Mouse (Mus musculus) splenic B cell, adult 2 months (primary cell): ENCODE results near the gene Gna15.

ENCODE experiments used
- DNase-seq: peaks from one replicate; pipeline ENCODE4 v3.0.0-alpha.2; 2011; ENCODE audit warnings: low read depth, low spot score
- H3K27me3 ChIP-seq: 2 replicates; pipeline ENCODE4 v1.6.1; 2012; ENCODE audit warnings: mild to moderate bottlenecking, low read length, moderate library complexity, mixed read lengths; ENCODE audit not compliant: control insufficient read depth, poor library complexity, insufficient read depth, severe bottlenecking
- H3K36me3 ChIP-seq: 2 replicates; pipeline ENCODE4 v1.6.1; 2012; ENCODE audit warnings: mild to moderate bottlenecking, low read length, moderate library complexity, mixed read lengths; ENCODE audit not compliant: control insufficient read depth, poor library complexity, insufficient read depth, severe bottlenecking

The Gna15 gene

DNA sequence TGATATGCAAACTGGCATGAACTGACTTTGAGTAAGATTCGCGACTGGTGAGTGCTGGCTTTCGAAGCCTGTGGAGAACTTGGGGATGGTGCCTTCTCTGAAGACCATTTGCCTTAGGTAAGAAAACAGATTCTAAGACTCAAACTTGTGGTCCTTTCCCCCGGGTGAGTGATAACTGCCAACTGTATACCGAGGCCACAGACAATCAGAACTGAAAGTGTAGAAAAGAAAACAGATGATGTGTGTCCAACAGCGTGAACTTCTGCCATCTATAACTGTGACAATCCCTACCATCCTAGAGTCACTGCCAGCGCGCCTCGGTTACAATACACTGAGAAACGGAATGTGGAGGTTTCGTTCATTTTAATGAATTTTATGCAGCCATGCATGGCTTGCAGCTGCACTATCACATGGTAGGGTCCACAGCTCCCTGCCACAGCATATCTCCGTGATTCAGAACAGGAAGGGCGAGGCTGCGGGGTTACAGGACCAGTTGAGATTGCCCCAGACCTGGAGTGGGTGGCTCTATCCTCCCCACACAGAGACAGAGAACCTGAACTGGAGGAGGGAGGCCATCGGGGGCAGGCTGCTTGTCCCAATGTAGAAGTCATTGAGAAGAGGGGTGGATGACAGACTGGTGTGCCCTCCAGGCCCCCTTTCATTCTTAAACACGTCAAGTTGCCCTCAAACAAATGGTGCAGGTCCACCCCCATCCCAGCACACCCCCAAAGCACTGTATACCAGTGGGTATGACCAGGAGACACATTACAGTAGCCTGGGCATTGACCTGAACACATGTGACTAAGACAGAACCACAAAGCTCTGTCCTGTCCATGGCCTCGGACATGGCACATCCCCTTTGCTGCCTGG is 26.4 kb downstream of the Gna15 start:
- no peaks in the 10 kb centered on the region for H3K27me3 ChIP-seq
- peak; percentile 59 for DNase-seq
- H3K36me3 ChIP-seq = no peaks in the 10 kb centered on the region

GRCm38 (mm10) chr10:81496969-81497368 is 27.1 kb downstream of the Gna15 start:
- Histone ChIP-seq H3K36me3 (no peaks in the 10 kb centered on the region), H3K27me3 (no peaks in the 10 kb centered on the region)
- DNase-seq = no peak

- DNase-seq = peak; percentile 99
- H3K36me3 ChIP-seq = no peaks in the 10 kb centered on the region; the same call in 1 of the 2 replicates
- no peaks in the 10 kb centered on the region for H3K27me3 ChIP-seq
Measured at GRCm38 (mm10) chr10:81496264-81496901, 27.6 kb downstream of the Gna15 start, which contains the start of gene Ncln. TSS of gene Ncln (minus strand) at chr10:81496392.

DNA sequence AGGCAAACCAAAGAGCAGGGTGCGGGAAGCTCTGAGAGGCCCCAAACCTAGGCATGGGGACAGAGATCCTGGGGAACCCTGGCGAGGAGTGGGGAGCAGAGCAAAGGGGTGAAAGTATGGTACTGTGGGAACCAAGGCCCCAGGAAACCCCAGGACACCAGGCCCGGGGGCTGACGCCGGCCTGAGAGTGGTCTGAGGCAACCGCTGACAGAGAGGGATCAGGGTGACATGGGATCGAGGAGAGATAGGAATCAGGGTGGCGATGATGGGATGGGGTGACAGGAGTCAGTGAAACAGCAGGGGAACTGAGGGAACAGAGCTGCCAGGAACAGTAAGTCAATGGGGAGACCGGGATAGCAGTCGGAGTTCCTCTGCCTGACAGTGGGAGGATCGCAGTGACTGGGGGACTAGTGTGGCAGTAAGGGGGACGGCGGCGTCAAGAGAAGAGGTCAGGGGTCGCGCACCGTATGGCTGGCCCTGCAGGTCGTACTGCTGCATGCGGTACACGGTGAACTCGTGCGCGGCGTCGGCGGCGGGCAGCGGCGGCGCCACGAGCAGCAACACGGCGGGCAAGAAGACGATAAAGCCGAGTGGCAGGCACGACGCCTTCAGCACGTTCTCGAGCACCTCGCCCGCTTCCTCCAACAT is 28.3 kb downstream of the Gna15 start:
- Histone ChIP-seq H3K27me3 (no peaks in the 10 kb centered on the region), H3K36me3 (peaks cover 2% of the 10 kb centered on the region)
- no peak for DNase-seq

DNA sequence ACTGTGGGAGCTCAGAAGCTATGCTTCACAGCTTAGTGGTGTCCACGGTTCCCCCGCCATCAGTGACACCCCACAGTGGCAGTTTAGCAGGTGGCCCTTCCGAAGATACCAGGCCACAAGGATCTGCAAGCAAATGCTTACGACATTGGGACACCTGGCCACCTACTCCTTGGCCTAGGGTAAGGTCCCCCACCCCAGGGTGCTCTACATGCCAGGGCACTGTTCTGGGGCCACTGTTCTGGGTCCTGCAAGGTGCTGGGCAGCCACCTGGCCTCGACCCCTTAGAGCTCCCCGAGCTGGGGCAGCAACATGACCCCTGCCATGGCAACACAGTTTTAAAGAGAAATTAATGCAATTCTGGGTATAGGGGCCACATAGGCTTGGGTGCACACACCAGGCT is 28.9 kb downstream of the Gna15 start:
- DNase-seq = no peak
- H3K27me3 ChIP-seq = no peaks in the 10 kb centered on the region
- peaks cover 2% of the 10 kb centered on the region for H3K36me3 ChIP-seq

- DNase-seq = no peak
- H3K36me3 ChIP-seq = peaks cover 2% of the 10 kb centered on the region
- no peaks in the 10 kb centered on the region for H3K27me3 ChIP-seq
Measured at GRCm38 (mm10) chr10:81494260-81495041, 29.6 kb downstream of the Gna15 start.

- Histone ChIP-seq H3K36me3 (peaks cover 8% of the 10 kb centered on the region), H3K27me3 (no peaks in the 10 kb centered on the region)
- DNase-seq = peak; percentile 63
Measured at GRCm38 (mm10) chr10:81493601-81494220, 30.3 kb downstream of the Gna15 start.

DNA sequence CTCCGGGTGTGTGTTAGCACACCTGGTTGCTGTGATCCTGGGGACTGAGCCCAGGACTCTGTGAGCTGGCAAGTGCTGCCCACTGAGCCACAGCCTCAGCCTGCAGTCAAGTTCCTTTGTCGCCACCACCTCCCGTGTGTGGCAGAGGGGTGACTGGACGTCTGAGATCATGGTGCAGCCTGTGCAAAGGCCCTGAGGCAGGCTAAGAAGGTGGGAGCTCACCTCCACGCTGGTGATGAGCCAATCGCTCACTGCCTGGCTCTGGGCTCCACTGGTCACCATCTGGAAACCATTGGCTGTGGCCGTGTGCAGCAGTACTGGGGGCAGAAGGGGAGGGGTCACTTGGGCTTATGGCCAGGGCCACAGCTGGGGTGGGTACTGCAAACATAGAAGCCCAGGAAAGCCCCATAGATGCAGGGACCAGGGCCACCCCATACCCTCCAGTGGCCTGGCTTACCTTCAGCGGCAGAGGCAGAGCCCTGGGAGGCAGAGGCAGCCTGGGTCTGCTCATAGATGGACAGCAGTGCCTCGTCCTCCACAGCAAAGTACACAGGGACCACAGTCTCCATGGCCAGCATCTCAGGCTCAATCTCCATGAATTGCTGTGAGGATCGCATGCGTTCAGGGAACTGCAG is 31.3 kb downstream of the Gna15 start:
- peaks cover 12% of the 10 kb centered on the region for H3K36me3 ChIP-seq
- H3K27me3 ChIP-seq = no peaks in the 10 kb centered on the region
- no peak for DNase-seq

- no peak for DNase-seq
- Histone ChIP-seq H3K36me3 (peaks cover 19% of the 10 kb centered on the region), H3K27me3 (no peaks in the 10 kb centered on the region)
Measured at GRCm38 (mm10) chr10:81491018-81491417, 33.0 kb downstream of the Gna15 start.

- DNase-seq = no peak
- peaks cover 19% of the 10 kb centered on the region for H3K36me3 ChIP-seq
- no peaks in the 10 kb centered on the region for H3K27me3 ChIP-seq
Measured at GRCm38 (mm10) chr10:81489941-81490340, 34.1 kb downstream of the Gna15 start.

GRCm38 (mm10) chr10:81488081-81488480 is 35.9 kb downstream of the Gna15 start:
- no peaks in the 10 kb centered on the region for H3K27me3 ChIP-seq
- no peak for DNase-seq
- H3K36me3 ChIP-seq = peaks cover 19% of the 10 kb centered on the region

GRCm38 (mm10) chr10:81486496-81486895 is 37.5 kb downstream of the Gna15 start:
- Histone ChIP-seq H3K36me3 (peaks cover 19% of the 10 kb centered on the region), H3K27me3 (no peaks in the 10 kb centered on the region; the same call in 1 of the 2 replicates)
- DNase-seq = no peak

- peaks cover 16% of the 10 kb centered on the region for H3K36me3 ChIP-seq
- no peaks in the 10 kb centered on the region; the same call in 1 of the 2 replicates for H3K27me3 ChIP-seq
- DNase-seq = no peak
Measured at GRCm38 (mm10) chr10:81485479-81486018, 38.5 kb downstream of the Gna15 start.
